Comparison of ENCODE assay signal across 25 mouse cellular contexts in genomic region chr15:74198191-74198590, GRCm38 (mm10).
"Had no signal": no experiment of that assay in that cellular context is flagged by ENCODE, and none has a peak within 500 bp of the region (broad histone marks: within the 10 kb centered on the region; RNA-seq: fewer than 3 reads in every experiment).

No protein-coding gene starts in this region.

- ATAC-seq: hindbrain, postnatal 0 days; intestine, embryonic 16.5 days had no signal

- H3K27ac ChIP-seq: heart, adult 2 months; heart, embryonic 13.5 days; heart, embryonic 15.5 days; hindbrain, embryonic 13.5 days; hindbrain, embryonic 15.5 days; hindbrain, postnatal 0 days; kidney, embryonic 15.5 days; kidney, postnatal 0 days; limb, embryonic 10.5 days; limb, embryonic 12.5 days had no signal

- H3K36me3 ChIP-seq: heart, embryonic 13.5 days; heart, embryonic 15.5 days; hindbrain, embryonic 13.5 days; hindbrain, embryonic 15.5 days; kidney, embryonic 15.5 days; limb, embryonic 10.5 days; limb, embryonic 12.5 days had no signal

- H3K4me1 ChIP-seq: heart, embryonic 13.5 days; heart, embryonic 15.5 days had no signal

- H3K9ac ChIP-seq: heart, embryonic 13.5 days; heart, embryonic 15.5 days; hindbrain, embryonic 13.5 days; hindbrain, embryonic 15.5 days; kidney, embryonic 15.5 days; limb, embryonic 12.5 days had no signal

- H3K4me2 ChIP-seq: heart, embryonic 11.5 days; heart, embryonic 13.5 days; heart, embryonic 15.5 days; hindbrain, embryonic 13.5 days; hindbrain, embryonic 15.5 days; kidney, embryonic 15.5 days; limb, embryonic 12.5 days; liver, embryonic 11.5 days had no signal

- DNase-seq: gastrocnemius, postnatal 14 days; gastrocnemius, postnatal 36 days; heart, adult 2 months; heart, postnatal 14 days; heart, postnatal 36 days; kidney, adult 11 months; kidney, adult 2 months; kidney, adult 9 months; kidney, postnatal 14 days; kidney, postnatal 36 days; layer of hippocampus, adult 9-11 months; layer of hippocampus, postnatal 36 days; liver had no signal

- H3K27me3 ChIP-seq: heart, embryonic 15.5 days had no signal

- H3K4me3 ChIP-seq: heart, adult 2 months; heart, embryonic 13.5 days; heart, embryonic 15.5 days; hindbrain, embryonic 13.5 days; hindbrain, embryonic 15.5 days; kidney, embryonic 15.5 days; limb, embryonic 10.5 days; limb, embryonic 12.5 days had no signal

- H3K9me3 ChIP-seq: heart, embryonic 13.5 days; heart, embryonic 15.5 days; hindbrain, embryonic 13.5 days; hindbrain, embryonic 15.5 days; kidney, embryonic 15.5 days; limb, embryonic 10.5 days; limb, embryonic 12.5 days had no signal
